Mouse (Mus musculus): Measurements from ENCODE around the gene Cbwd1. TPM values are rescaled to one million over a fixed set of nuclear protein-coding genes. Genes with fewer than 3 reads are reported as not detected.

The Cbwd1 gene
- polyA plus RNA-seq, 1 experiment from 2014 or later: 24.4 TPM

GRCm38 (mm10) chr19:24966203-24966602, 4.8 kb upstream of the Cbwd1 start:
- no peak for DNase-seq (ENCODE audit: low spot score)
- WGBS: 84% methylated on average over 2 of the region's 2 CpGs
- H3K36me3 ChIP-seq (replicated peaks): no peaks in the 10 kb centered on the region
- H3K27me3 ChIP-seq (replicated peaks; ENCODE audit: low read depth, poor library complexity, severe bottlenecking): no peaks in the 10 kb centered on the region
- no peak overlapping the region for H3K4me3 ChIP-seq
- no peaks in the 10 kb centered on the region for H3K4me1 ChIP-seq
- H3K27ac ChIP-seq (replicated peaks): no peak overlapping the region
- no peaks in the 10 kb centered on the region for H3K9me3 ChIP-seq

DNA sequence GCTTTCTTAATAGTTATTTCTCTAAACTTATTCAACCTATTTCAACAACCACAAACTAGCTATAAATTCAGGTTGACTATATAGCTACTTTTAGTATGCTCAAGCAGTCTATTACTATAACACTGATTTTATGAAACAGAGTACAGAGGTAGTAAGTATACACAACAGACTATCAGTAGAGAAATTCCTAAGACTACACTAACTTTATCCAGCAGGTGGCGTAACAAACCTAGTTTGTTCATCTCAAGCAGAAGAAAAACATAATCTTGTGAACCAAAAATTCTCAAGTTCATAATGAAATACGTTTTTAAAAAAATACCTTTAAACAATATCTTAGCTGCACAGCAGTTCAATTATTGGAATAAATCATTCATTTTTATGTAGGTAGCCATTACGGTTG, 2.9 kb downstream of the Cbwd1 start:
- no peak overlapping the region for H3K4me3 ChIP-seq
- no peak for DNase-seq (ENCODE audit: low spot score)
- 41% methylated on average over 3 of the region's 3 CpGs for WGBS
- no peaks in the 10 kb centered on the region for H3K9me3 ChIP-seq
- peaks cover 37% of the 10 kb centered on the region for H3K36me3 ChIP-seq (replicated peaks)
- H3K27ac ChIP-seq (replicated peaks): no peak overlapping the region
- H3K27me3 ChIP-seq (replicated peaks; ENCODE audit: low read depth, poor library complexity, severe bottlenecking): no peaks in the 10 kb centered on the region
- H3K4me1 ChIP-seq: peaks cover 12% of the 10 kb centered on the region

DNA sequence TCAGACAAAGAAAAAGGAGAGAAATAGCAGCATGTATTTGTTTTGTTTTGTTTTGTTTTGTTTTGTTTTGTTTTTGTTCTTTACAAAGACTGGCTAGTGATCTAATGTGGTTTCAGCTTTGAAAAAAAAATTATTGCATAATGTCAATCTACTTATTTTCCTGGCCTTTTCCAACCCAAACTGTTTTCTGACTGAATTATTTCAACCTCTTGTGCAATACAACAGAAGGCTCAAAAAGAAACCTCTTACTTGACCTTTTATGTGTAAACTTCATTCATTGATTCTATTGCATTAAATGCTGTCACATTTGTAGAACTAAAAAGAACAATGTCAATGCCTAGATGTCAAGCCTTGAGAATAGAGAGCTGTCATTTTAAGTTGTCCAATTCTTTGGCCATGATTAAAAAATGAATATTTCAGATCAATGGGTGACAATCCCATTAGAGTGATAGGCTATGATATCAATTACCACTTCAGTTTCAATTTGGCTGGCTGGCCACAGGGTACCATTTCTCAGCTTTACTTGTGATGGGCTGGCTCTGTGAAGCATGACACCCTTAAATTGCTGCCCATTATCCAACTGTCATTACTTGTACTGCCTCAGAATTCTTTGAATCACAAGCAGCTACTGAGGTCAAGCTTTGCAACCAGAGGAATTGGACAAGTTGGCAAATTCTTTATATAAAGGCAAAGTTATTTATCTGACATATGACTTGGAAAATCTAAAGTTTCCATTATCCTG, 15.7 kb downstream of the Cbwd1 start:
- no peak overlapping the region for H3K4me3 ChIP-seq
- peaks cover 3% of the 10 kb centered on the region for H3K36me3 ChIP-seq (replicated peaks)
- H3K4me1 ChIP-seq: no peaks in the 10 kb centered on the region
- no peaks in the 10 kb centered on the region for H3K27me3 ChIP-seq (replicated peaks; ENCODE audit: low read depth, poor library complexity, severe bottlenecking)
- no peak for DNase-seq (ENCODE audit: low spot score)
- H3K9me3 ChIP-seq: no peaks in the 10 kb centered on the region
- no peak overlapping the region for H3K27ac ChIP-seq (replicated peaks)

- H3K36me3 ChIP-seq (replicated peaks): peaks cover 41% of the 10 kb centered on the region
- no peak for DNase-seq (ENCODE audit: low spot score)
- no peaks in the 10 kb centered on the region for H3K4me1 ChIP-seq
- H3K4me3 ChIP-seq: no peak overlapping the region
- no peak overlapping the region for H3K27ac ChIP-seq (replicated peaks)
- H3K9me3 ChIP-seq: no peaks in the 10 kb centered on the region
- 78% methylated on average over 1 of the region's 1 CpGs for WGBS
- no peaks in the 10 kb centered on the region for H3K27me3 ChIP-seq (replicated peaks; ENCODE audit: low read depth, poor library complexity, severe bottlenecking)
Measured at GRCm38 (mm10) chr19:24937084-24937483, 24.3 kb downstream of the Cbwd1 start.

DNA sequence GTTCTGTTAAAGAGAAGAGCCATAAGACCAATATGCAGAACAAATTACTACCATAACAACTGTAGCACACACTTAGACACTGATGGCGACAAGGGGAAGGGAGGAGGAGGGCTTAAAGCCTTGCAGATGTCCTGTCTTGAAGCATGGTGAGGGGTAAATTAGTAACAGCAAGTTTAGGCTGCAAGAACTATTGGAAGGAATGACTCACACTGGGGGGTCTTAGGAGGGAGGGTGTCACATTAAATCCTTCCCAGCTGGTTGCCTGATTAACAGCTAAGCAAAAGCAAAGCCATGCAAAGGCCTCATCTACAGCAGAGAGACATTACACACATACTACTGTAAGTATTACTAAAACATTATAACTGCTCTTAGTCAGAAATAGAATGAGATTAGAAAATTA, 32.4 kb downstream of the Cbwd1 start:
- no peaks in the 10 kb centered on the region for H3K27me3 ChIP-seq (replicated peaks; ENCODE audit: low read depth, poor library complexity, severe bottlenecking)
- peaks cover 3% of the 10 kb centered on the region; the same call in 1 of the 2 replicates for H3K36me3 ChIP-seq (replicated peaks)
- no peak overlapping the region for H3K27ac ChIP-seq (replicated peaks)
- H3K4me1 ChIP-seq: peaks cover 3% of the 10 kb centered on the region; the same call in 1 of the 2 replicates
- H3K4me3 ChIP-seq: no peak overlapping the region
- 20% methylated on average over 1 of the region's 1 CpGs for WGBS
- H3K9me3 ChIP-seq: no peaks in the 10 kb centered on the region
- no peak for DNase-seq (ENCODE audit: low spot score)

DNA sequence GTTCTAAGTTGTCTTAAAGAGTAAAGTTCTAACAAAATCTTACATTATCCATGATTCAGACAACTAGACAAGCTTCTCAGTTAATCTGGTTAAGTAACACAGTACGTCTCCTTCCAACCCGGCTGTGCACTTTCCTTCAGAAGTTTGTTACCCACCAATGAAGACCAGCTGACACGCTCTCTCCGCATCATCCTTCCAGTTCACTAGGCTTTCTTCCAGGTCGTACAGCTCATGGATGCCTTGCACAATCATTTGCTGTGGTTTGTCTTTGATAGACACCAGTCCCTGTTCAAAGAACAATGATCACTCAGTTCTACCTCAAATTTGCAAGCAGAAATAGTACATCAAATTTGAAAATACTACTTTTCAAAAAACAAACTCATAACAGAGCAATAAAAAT, 40.5 kb downstream of the Cbwd1 start:
- Histone ChIP-seq H3K4me3 (no peak overlapping the region), H3K4me1 (no peaks in the 10 kb centered on the region), H3K27me3 (replicated peaks; ENCODE audit: low read depth, poor library complexity, severe bottlenecking) (no peaks in the 10 kb centered on the region), H3K9me3 (0 out of 2 replicates have a peak, but pooled peaks cover 3% of the 10 kb centered on the region), H3K27ac (replicated peaks) (no peak overlapping the region), H3K36me3 (replicated peaks) (peaks cover 44% of the 10 kb centered on the region)
- WGBS: 89% methylated on average over 5 of the region's 5 CpGs
- no peak for DNase-seq (ENCODE audit: low spot score)

DNA sequence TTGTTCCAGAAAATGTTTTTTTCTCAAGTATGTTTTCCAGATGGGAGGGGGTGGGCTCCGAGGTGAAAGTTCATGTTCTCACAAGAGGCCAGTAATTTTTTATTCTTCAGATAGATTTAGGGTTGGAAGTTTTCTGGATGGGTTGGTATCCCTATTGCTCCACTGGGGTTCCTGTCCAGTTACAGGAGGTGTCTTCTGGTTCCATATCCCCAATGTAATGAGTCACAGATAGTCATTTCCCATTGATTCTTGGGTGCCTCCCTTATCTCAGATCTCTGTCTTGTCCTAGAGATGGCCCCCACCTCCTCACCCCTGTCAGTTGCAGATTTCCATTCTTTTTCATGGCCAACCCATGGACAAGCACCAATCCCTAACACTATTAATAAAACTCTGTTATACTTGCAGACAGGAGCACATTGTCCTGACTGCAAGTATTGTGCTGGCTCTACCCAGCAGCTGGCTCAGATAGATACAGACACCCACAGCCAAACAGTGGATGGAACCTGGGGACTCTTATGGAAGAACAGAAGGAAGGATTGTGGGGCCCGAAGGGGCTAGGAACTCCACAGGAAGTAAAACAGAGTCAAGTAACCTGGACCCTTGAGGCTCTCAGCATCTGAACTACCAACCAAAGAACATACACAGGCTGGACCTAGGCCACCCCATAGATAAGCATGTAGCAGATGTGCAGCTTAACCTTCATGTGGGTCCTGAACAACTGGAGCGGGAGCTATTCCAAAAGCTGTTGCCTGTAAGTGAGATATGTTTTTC, 52.8 kb downstream of the Cbwd1 start:
- 84% methylated on average over 3 of the region's 3 CpGs for WGBS
- H3K27ac ChIP-seq (replicated peaks): no peak overlapping the region
- no peak overlapping the region for H3K4me3 ChIP-seq
- H3K9me3 ChIP-seq: no peaks in the 10 kb centered on the region
- no peaks in the 10 kb centered on the region for H3K4me1 ChIP-seq
- peaks cover 22% of the 10 kb centered on the region for H3K27me3 ChIP-seq (replicated peaks; ENCODE audit: low read depth, poor library complexity, severe bottlenecking)
- no peaks in the 10 kb centered on the region for H3K36me3 ChIP-seq (replicated peaks)
- DNase-seq (ENCODE audit: low spot score): no peak

- no peaks in the 10 kb centered on the region for H3K9me3 ChIP-seq
- no peak overlapping the region for H3K4me3 ChIP-seq
- peaks cover 31% of the 10 kb centered on the region for H3K27me3 ChIP-seq (replicated peaks; ENCODE audit: low read depth, poor library complexity, severe bottlenecking)
- H3K36me3 ChIP-seq (replicated peaks): no peaks in the 10 kb centered on the region
- no peak for DNase-seq (ENCODE audit: low spot score)
- H3K4me1 ChIP-seq: no peaks in the 10 kb centered on the region
- WGBS: 88% methylated on average over 6 of the region's 6 CpGs
- no peak overlapping the region for H3K27ac ChIP-seq (replicated peaks)
Measured at GRCm38 (mm10) chr19:24907655-24908054, 53.8 kb downstream of the Cbwd1 start.

GRCm38 (mm10) chr19:24902821-24903220, 58.6 kb downstream of the Cbwd1 start:
- Histone ChIP-seq H3K36me3 (replicated peaks) (no peaks in the 10 kb centered on the region), H3K27me3 (replicated peaks; ENCODE audit: low read depth, poor library complexity, severe bottlenecking) (peaks cover 79% of the 10 kb centered on the region), H3K4me1 (peaks cover 18% of the 10 kb centered on the region), H3K27ac (replicated peaks) (no peak overlapping the region), H3K4me3 (no peak overlapping the region), H3K9me3 (no peaks in the 10 kb centered on the region)
- no peak for DNase-seq (ENCODE audit: low spot score)
- WGBS: 43% methylated on average over 2 of the region's 2 CpGs

- under 1% methylated on average over 2 of the region's 2 CpGs for WGBS
Measured at GRCm38 (mm10) chr19:24902256-24902655, 59.2 kb downstream of the Cbwd1 start.

GRCm38 (mm10) chr19:24901666-24902065, 59.7 kb downstream of the Cbwd1 start:
- H3K27ac ChIP-seq (replicated peaks): no peak overlapping the region
- no peak overlapping the region for H3K4me3 ChIP-seq
- no peaks in the 10 kb centered on the region for H3K36me3 ChIP-seq (replicated peaks)
- H3K4me1 ChIP-seq: peaks cover 25% of the 10 kb centered on the region
- peak; percentile 10 for DNase-seq (ENCODE audit: low spot score)
- 6% methylated on average over 3 of the region's 3 CpGs for WGBS
- no peaks in the 10 kb centered on the region for H3K9me3 ChIP-seq
- H3K27me3 ChIP-seq (replicated peaks; ENCODE audit: low read depth, poor library complexity, severe bottlenecking): peaks cover 91% of the 10 kb centered on the region

More at GRCm38 (mm10) chr19:24902256-24902655, 59.2 kb downstream of the Cbwd1 start:
- H3K36me3 ChIP-seq (replicated peaks): no peaks in the 10 kb centered on the region
- H3K27ac ChIP-seq (replicated peaks): no peak overlapping the region
- no peaks in the 10 kb centered on the region for H3K9me3 ChIP-seq
- peaks cover 85% of the 10 kb centered on the region for H3K27me3 ChIP-seq (replicated peaks; ENCODE audit: low read depth, poor library complexity, severe bottlenecking)
- DNase-seq (ENCODE audit: low spot score): no peak
- peaks cover 24% of the 10 kb centered on the region for H3K4me1 ChIP-seq
- H3K4me3 ChIP-seq: no peak overlapping the region

DNA sequence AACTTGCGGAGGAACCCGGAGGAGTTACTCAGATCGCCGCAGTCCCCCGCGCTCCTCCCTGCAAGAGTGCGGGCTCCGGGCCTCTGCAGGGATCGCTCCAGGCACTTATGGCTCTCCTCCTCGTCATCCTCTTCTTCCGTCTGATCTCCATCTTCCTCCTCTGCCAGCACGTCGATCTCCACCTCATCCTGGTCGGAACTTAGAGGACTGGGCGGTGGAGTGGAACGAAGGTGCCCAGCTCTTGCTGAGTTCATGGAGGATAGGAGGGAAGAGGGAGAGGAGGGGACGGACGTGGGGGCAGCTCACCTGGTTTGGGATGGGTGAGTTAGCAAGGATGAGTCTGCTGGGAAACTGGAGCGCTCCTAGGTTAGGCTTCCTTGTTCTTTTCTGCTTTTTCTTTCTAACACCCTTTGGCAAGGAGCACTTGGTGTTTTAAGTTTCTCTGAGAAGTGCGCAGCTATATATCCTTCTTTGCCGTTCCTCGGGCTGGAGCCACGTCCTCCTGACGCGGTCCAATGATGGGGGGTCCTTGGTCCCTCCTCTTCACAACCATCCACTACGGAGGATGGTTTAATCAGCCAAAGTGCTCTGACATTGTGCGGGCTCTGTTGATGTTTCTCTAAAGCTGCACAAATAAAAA, 60.7 kb downstream of the Cbwd1 start, which contains the start of gene Foxd4:
TSS of gene Foxd4 (minus strand) at position 617 of the 640 bp plus-strand sequence.
- Histone ChIP-seq H3K4me1 (peaks cover 25% of the 10 kb centered on the region), H3K4me3 (peak within 1 kb of the TSS; percentile 59), H3K36me3 (replicated peaks) (no peaks in the 10 kb centered on the region), H3K27ac (replicated peaks) (no peak within 1 kb of the TSS), H3K9me3 (no peaks in the 10 kb centered on the region), H3K27me3 (replicated peaks; ENCODE audit: low read depth, poor library complexity, severe bottlenecking) (peaks cover 99% of the 10 kb centered on the region)
- DNase-seq (ENCODE audit: low spot score): no peak
- WGBS: under 1% methylated on average over 27 of the region's 27 CpGs

Measured in embryonic facial prominence, embryonic 10.5 days (tissue).